Mouse (Mus musculus) frontal cortex, postnatal 25 days (tissue): ENCODE data around the gene Cers5.
A peak's percentile ranks its signal among the peaks of the same experiment; 100 is the strongest.
"Not testable (repeated sequence)": the region's sequence is repeated elsewhere in the genome, so short reads cannot be mapped to it uniquely, and the experiment has no call there.

Experiments used
- DNase-seq, 2 experiments: peaks; one replicate each; pipeline ENCODE4 v3.0.0; 2022; ENCODE audit warnings: low spot score in 2 of 2

Cers5 gene

GRCm38 (mm10) chr15:99708176-99708575, 64.5 kb downstream of the Cers5 start:
- no peak for DNase-seq

DNA sequence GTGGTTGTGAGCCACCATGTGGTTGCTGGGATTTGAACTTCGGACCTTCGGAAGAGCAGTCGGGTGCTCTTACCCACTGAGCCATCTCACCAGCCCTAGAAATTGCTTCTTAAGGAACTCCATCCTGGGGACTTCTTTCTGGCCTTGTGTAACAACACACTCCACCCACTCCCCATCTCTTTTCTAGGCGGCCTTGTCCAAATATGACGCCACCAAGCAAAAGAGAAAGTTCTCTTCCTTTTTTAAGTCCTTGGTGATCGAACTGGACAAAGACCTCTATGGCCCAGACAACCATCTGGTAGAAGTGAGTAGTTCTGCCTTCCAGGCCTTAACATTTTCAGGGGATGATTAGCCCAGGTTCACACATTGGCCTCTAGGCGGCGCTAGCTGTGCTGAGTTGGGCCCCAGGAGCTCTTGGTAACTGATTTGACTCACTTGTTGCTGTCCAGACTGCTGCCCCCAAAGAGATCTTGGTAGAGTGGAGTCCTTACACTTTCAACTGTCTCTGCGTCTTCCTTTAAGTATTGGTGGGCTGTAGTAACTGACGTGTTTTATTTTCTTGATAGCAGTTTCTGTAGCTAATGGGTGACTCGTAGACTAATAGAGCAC, 67.1 kb downstream of the Cers5 start, which contains the start of gene Gm17349:
TSS of gene Gm17349 (minus strand) at position 51 of the 609 bp plus-strand sequence.
- peak in 1 of 2 experiments; percentile 50 for DNase-seq

- no peak for DNase-seq
These were observed 67.8 kb downstream of the Cers5 start for GRCm38 (mm10) chr15:99704881-99705280.

DNA sequence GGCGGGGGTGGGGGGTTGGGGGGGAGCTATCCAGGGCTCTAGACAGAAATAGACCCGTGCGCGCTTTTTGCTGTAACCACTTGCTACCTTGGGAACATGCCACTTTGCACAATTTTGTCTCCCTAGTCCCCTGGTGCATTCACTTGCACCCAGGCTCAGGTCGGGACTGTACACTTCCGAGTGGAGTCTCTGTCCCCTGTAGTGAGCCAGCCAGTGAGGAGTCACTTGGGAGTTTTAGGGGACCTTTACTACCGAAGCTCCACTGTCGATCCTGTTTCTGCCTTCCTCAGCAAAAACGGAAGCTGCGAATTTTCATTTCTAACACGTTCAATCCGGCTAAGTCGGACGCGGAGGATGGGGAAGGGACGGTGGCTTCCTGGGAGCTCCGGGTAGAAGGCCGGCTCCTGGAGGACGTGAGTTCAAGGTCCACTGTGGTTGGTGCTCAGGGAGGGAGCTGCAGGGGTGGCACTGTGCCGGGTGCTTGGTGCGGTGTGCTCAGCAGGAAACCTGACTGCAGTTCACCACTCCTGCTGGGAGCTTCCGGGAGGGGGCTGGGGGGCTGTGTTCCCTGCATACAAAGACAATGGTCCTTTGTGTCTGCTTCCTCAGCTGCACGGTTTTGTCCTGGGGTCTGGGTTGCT, 68.5 kb downstream of the Cers5 start:
- no peak for DNase-seq

- no peak for DNase-seq
These were observed 69.0 kb downstream of the Cers5 start for GRCm38 (mm10) chr15:99703676-99704040.

GRCm38 (mm10) chr15:99703104-99703503, 69.6 kb downstream of the Cers5 start:
- DNase-seq = no peak

- peak; percentile 95 to 97 for DNase-seq
These were observed 70.4 kb downstream of the Cers5 start, which contains the start of gene Smarcd1 for GRCm38 (mm10) chr15:99701999-99702900. Smarcd1 (plus strand) TSS chr15:99702129.

- DNase-seq = not testable (repeated sequence)
These were observed 71.1 kb downstream of the Cers5 start for GRCm38 (mm10) chr15:99701640-99701998.

- no peak for DNase-seq
These were observed 72.2 kb downstream of the Cers5 start for GRCm38 (mm10) chr15:99700219-99701106.

- no peak for DNase-seq
These were observed 73.0 kb downstream of the Cers5 start for GRCm38 (mm10) chr15:99699715-99700114.

GRCm38 (mm10) chr15:99698533-99699085, 74.1 kb downstream of the Cers5 start:
- no peak for DNase-seq

DNA sequence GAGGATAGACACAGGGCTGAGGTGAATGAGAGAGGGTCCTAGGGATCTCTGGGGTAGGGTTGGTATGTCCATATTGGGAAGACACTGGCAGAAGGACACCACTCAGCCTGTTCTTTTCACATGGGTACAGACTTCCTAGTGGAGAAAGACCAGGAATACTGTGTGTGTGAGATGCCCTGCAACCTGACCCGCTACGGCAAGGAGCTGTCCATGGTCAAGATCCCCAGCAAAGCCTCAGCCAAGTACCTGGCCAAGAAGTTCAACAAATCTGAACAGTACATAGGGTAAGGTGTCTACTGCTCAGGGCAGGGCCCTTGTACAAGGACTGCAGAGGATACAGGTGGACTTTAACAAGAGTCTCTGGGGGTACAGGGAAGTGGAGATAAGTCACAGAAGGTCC, 75.4 kb downstream of the Cers5 start:
- no peak for DNase-seq

DNA sequence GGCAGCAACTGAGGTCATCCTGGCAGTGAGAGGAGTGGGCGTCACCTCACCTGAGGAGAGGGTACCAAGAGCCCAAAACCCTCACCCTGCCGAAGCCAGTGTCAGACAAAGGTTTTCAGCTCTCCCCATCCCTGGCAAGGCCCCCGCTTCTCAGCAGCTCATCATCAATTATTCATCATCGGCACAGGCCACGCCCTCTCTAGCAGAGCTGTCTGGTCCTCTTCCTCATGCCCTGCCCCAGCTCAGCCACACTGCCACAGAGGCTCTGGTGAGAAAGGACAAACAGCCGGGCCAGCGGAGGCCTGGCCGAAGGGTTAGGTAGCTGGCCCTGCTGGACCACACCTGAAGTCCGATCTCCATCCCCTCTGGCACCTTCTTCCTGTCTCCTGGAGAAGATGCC, 80.7 kb downstream of the Cers5 start:
- DNase-seq = no peak

DNA sequence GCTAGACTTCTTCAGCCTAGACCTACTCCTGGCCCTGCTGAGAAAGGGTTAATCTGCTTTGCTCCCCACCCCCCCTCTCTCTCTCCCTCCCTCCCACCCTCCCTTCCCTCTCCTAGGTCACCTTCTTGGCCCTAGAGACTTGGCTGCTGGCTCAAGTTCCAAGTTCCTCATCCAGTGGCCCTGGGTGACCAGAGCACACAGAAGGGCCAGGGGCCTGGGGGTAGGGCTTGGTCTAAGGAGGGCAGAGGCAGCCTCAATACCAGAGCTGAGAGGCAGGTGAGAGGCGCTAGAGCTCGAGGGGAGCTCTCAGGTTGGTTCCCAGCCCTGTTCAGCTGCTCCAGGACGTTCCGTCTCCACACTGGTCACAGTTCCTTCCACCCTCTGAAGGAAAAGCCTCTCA, 81.8 kb downstream of the Cers5 start:
- no peak for DNase-seq

GRCm38 (mm10) chr15:99688712-99689111, 84.0 kb downstream of the Cers5 start:
- no peak for DNase-seq
